Mouse (Mus musculus) ES-E14 (cell line): Measurements from ENCODE around the gene Kremen1.

Source experiments
- CHD2 ChIP-seq: IDR thresholded peaks from 2 replicates; pipeline ENCODE4 v1.6.1; 2014; ENCODE audit warnings: mild to moderate bottlenecking, low read depth, low read length, inconsistent platforms
- HCFC1 ChIP-seq: IDR thresholded peaks from 2 replicates; pipeline ENCODE4 v1.6.1; 2012; ENCODE audit warnings: low read length, inconsistent platforms, borderline replicate concordance; ENCODE audit not compliant: insufficient read depth

GRCm38 (mm10) chr11:5167311-5167710, 94.0 kb downstream of the Kremen1 start:
- TF ChIP-seq HCFC1, result no peak
- TF ChIP-seq CHD2, result no peak
